Mouse (Mus musculus) left cerebral cortex, postnatal 10 days (tissue): ENCODE measurements at regions not wholly inside any gene's neighbourhood (a gene's known extent, or its start where the extent isn't known, plus 50 kb on each side); places are given as distances from the start of the nearest gene placed in this dataset.

Experiments used
- DNase-seq, 2 experiments: peaks; one replicate each; pipeline ENCODE4 v3.0.0; 2021 to 2022; ENCODE audit warnings: low spot score in 2 of 2, mixed read lengths in 1 of 2; ENCODE audit errors: extremely low spot score in 1 of 2
- intact Hi-C: fragments of 180-260 bp; cut with DNase I; formaldehyde crosslinking; loops from one replicate; pipeline ENCODE4 v1.15.1; 2025

DNA sequence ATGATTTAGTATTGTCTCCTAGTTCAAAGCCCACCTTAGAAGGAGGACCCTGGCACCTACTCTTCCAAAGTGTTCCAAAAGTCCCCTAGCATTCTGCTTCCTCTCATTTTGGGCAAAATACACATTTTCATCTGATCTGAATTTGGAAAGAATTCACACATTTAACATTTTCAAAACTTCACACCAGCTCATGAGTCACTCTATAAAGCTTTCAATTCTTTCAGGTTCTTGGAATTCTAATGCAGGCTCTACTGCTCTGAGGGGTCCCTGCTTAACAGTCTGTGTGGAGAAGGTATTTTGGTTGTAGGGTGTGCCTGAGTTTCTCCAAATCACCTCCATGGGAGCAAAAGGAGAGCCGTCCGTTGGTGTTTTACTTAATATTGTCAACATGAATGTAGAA is 657.8 kb downstream of the Actr3 start:
- DNase-seq: no peak
- intact Hi-C loops: no loop called here

DNA sequence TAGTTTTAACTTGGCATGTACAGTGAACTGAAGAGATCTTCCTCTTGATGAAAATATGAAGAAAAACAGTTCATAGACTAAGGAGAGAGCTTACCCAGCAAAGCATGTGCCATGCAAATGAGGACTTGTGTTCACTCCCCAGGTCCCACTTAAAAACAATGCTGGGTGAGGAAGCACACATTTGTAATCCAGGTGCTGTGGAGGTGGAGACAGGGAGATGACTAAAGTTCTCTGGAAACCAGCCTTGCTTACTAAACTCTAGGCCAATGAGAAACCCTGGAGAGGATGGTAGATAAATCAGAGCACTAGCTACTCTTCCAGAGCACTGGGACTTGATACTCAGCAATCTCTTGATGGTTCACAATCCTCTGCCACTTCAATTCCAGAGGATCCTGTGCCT is 678.8 kb downstream of the Actr3 start:
- intact Hi-C loops: no loop called here
- DNase-seq: no peak

DNA sequence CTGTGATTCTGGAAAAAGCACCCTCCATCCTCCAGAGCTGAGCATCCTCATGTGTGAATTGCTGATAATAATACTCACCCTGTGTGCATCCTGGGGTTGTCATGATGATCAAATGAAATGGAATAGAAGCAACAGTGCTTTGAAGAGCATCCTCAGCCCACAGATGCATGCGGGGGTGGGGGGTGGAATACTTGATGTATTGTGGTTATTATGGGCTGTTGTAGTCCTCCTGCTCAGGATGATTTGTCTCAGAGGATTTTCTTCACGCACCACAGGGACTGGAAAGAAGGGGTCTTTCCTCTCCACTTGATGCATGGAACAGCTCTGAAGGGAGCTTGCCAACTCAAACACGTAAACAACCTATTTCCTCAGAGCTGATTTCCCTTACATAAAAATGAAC is 694.4 kb upstream of the Dpp10 start:
- intact Hi-C loops: no loop called here
- no peak for DNase-seq

DNA sequence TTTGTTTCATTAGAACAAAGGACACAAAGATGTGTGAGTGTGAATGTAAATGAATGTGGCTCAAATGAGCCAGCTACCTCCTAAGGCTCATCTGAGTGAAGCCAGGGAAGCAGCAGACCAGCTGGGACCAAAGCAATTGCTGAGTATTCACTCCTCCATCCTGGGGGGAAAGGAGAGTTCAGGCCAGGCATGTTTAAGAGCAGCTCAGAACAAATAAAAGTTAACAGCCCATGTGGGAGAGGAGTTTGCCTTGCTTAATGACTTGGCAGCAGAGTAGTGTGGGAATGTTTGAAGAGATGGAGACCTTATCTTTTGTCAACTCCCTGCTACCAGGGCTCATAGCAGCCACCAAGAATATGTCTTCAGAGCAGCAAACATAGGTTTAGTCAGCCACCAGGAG is 685.0 kb upstream of the Dpp10 start:
- no peak for DNase-seq
- intact Hi-C loops: no loop called here

DNA sequence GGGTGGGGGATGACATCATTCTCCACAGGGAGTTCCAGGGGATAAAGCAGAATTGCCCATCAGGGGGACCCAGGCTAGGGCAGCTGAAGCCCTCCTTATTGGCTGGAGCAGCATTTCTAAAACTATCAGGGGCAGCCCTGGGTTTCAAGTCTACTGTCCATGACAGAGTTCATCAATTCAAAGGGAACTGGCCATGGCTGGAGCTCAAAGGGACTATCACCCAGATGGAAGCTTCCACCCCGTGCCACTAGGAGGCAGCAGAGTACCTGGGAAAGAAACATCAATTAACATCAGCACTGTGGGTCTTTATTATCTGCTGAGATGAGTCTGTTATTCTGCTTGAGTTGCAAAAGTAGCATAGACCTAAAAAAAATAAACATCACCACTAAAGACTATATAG is 672.7 kb upstream of the Dpp10 start:
- intact Hi-C loops: loop anchor here (10.0 kb wide), 2 partner anchors 127 to 657 kb away; no protein-coding TSS in a partner anchor

DNA sequence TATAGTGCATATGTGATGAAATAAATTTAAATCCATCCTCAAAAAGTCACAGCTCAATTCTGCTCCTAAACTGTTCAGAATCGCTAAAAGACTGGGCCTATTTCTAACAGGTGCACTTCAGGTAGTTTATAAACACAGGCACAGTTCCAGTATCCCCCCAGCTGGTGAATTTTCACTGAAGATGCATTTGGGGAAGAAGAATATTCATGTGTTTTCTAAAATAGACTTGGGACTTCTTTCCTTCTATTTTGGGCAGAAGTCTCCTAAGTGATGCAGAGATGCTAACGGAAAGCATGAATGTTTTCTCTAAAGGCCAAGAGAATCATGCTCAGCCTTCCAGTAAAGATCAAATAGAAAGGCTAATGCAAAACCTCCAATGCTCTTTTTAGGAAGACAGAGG is 660.9 kb upstream of the Dpp10 start:
- intact Hi-C loops: no loop called here
- DNase-seq: peak in 1 of 2 experiments; percentile 54

More for the DNA sequence above, 672.7 kb upstream of the Dpp10 start:
- DNase-seq: peak; percentile 41 to 69

DNA sequence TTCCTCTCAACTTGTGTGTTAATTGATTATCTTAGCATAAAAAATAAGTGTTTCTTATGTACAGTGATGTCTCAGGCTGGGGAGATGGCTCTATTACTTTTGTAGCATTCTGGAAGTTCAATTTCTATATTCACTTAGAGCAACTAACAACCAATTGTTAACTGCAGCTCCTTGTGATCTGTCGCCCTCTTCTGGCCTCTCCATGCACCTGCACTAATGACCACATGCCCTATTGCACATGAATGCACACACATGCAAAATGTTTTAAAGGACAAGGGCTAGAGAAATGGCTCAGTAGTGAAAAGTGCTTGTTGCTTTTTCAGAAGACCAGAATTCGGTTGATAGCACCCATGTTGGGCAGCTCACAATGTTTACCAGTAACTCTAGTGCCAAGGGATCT is 629.1 kb upstream of the Dpp10 start:
- intact Hi-C loops: no loop called here
- DNase-seq: no peak

DNA sequence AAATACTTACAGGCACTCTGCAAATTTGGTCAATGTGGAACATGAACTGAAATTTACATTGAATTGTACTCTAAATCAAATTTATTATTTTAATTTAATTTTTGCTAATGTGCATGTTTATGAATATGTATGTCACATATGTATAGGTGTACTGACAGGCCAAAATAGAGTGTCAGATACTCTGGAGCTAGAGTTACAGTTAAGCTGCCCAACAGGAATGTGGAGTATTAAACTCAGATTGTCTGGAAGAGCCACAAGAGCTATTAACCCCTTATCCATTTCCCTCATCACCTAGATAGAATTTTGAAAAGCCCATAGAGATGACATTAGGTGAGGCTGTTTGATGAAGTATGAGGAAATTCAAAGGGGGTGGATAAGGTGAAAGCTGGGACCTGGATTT is 607.5 kb upstream of the Dpp10 start:
- DNase-seq: no peak
- intact Hi-C loops: no loop called here

DNA sequence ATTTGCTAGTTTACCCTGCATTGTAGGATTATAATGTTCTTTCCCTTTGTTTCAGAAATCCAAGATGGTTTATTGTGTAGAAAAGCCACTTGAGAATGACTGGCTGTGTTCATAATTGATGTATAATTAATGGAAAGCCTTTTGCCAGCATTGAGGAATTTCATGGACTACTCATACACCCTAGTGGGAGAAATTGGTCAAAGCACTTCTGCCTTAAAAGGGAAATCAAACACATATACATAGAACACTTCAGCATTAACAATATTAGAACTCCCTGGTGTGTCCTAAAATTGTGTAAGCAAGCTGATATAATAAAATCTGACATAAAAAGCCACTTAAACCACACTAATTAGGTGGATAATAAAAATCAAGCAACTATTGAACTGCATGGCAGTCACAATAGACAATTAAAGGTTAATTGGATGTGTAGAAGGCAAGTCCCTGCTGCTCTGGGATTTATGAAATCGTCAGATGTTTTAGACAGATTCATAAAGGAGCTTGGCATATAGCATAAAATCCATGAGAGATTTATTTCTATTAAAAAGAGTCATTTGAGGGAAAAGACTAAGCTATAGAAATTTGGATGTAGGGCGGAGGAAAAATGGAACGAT is 607.0 kb upstream of the Dpp10 start:
- intact Hi-C loops: no loop called here
- peak in 1 of 2 experiments; percentile 15 for DNase-seq

DNA sequence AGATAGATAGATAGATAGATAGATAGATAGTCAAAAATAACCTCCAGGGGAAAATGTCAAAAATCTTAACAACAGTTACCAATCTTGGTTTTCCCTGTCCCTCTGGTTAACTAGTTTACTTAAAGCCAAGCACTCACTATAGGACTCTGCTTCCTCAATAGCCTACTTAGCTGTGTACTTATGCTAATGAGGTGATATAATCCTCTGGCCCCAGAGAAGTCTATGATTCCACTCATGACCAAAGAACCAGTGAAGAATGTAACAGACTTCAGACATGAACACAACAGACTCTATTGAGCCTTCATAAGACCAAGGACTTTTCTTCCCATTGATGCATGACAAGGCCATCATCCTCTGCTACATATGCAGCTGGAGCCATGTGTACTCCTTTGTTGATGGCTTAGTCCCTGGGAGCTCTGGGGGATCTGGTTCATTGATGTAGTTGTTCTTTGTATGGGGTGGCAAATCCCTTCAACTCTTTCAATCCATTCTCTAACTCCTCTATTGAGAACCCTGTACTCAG is 589.9 kb upstream of the Dpp10 start:
- intact Hi-C loops: no loop called here
- DNase-seq: no peak

DNA sequence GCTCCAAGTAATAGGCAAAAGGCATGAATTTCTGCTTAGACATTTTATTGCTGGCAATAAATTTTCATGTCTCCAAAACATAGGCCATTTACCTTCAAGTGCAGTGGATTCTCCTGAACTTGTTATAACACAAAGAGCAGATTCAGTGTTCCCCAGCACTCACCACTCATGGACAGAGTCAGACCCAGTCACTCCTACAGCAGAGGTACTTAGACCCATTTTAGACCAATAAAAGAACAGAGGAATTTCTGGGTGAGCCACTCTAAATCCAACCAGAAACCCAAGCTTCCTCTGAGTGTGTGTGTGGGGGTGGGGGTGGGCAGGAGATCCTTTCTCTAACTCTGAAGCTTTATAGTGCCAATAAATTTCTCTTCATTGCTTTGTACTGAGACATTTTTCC is 584.7 kb upstream of the Dpp10 start:
- intact Hi-C loops: no loop called here
- DNase-seq: no peak

DNA sequence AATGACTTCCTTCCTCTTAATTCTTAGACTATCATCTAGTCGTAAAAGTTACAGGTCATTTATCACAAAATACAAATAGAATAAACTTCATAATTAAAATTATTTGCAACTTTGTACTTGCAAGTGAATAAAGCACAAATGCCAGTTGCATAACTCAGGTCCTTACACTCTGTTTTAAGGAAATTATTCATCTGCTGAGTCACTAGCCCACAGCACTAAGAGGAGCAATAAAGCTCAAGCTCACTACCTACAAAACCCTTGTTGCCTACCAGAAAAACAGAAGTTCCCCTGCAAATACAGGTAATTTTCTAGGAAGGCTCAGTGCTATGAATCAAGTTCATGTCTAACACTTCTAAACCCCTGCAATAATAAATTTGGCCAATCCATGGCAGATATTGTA is 539.3 kb upstream of the Dpp10 start:
- DNase-seq: no peak
- intact Hi-C loops: no loop called here
